Mouse (Mus musculus) heart, embryonic 14.5 days (tissue): ENCODE measurements around the gene Galnt14. TPM values are rescaled to one million over a fixed set of nuclear protein-coding genes. Genes with fewer than 3 reads are reported as not detected.

Experiments
- ATAC-seq: fragments of 200-750 bp; cut with Nextera tagmentation; 2 replicates; pipeline ENCODE4 v1.8.0; 2017; ENCODE audit warnings: low read depth, moderate TSS enrichment; ENCODE audit not compliant: insufficient number of reproducible peaks, insufficient read depth, low FRiP score
- H3K27ac ChIP-seq, 2 experiments: fragments of 200-500 bp in 1 of 2; fragments of 300-500 bp in 1 of 2; sonication (generic) in 1 of 2; replicated peaks in 1 of 2; 2 replicates each; pipeline ENCODE4 v1.5.1; 2012 to 2014; ENCODE audit warnings: low read depth in 2 of 2, low read length in 2 of 2, control low read depth in 1 of 2, mild to moderate bottlenecking in 1 of 2, mixed read lengths in 1 of 2; ENCODE audit not compliant: control insufficient read depth in 1 of 2, insufficient read depth in 1 of 2
- H3K27me3 ChIP-seq: fragments of 300-500 bp; sonication (generic); 2 replicates; pipeline ENCODE4 v1.6.1; 2014; ENCODE audit warnings: mild to moderate bottlenecking, low read length, control low read depth; ENCODE audit not compliant: control insufficient read depth, insufficient read depth
- H3K36me3 ChIP-seq: fragments of 300-500 bp; sonication (generic); 2 replicates; pipeline ENCODE4 v1.6.1; 2014; ENCODE audit warnings: mild to moderate bottlenecking, control low read depth, low read length, mixed read lengths; ENCODE audit not compliant: control insufficient read depth, insufficient read depth
- H3K4me1 ChIP-seq, 2 experiments: fragments of 200-500 bp in 1 of 2; fragments of 300-500 bp in 1 of 2; sonication (generic) in 1 of 2; 2 replicates each; pipeline ENCODE4 v1.6.1; 2012 to 2014; ENCODE audit warnings: low read length in 2 of 2, control low read depth in 1 of 2, mixed read lengths in 1 of 2; ENCODE audit not compliant: control insufficient read depth in 2 of 2, insufficient read depth in 2 of 2
- H3K4me2 ChIP-seq: fragments of 300-500 bp; sonication (generic); 2 replicates; pipeline ENCODE4 v1.6.1; 2014; ENCODE audit warnings: mild to moderate bottlenecking, low read length
- H3K4me3 ChIP-seq, 2 experiments: fragments of 200-500 bp in 1 of 2; fragments of 300-500 bp in 1 of 2; sonication (generic) in 1 of 2; 2 replicates each; pipeline ENCODE4 v1.5.1; 2012 to 2014; ENCODE audit warnings: low read length in 2 of 2, mild to moderate bottlenecking in 2 of 2, control low read depth in 1 of 2, low read depth in 1 of 2, moderate library complexity in 1 of 2; ENCODE audit not compliant: control insufficient read depth in 1 of 2, insufficient read depth in 1 of 2
- H3K9ac ChIP-seq: fragments of 300-500 bp; sonication (generic); 2 replicates; pipeline ENCODE4 v1.6.1; 2014; ENCODE audit warnings: mild to moderate bottlenecking, low read length
- H3K9me3 ChIP-seq: fragments of 300-500 bp; sonication (generic); 2 replicates; pipeline ENCODE4 v1.6.1; 2016; ENCODE audit warnings: low read length, control low read depth; ENCODE audit not compliant: control insufficient read depth
- WGBS: fragments of 180-500 bp; shearing (Covaris S2); extraction: QIAGEN DNeasy Blood & Tissue Kit; methylation state at CpG from one replicate; pipeline ENCODE4 v1.1.7; 2014; 5-methylcytosine and 5-hydroxymethylcytosine counted together
- polyA plus RNA-seq: library from polyadenylated mRNA; unstranded; fragments of >200 nt; fragmentation: Nextera tagmentation; extraction: Ambion mirVana; gene quantifications from 2 replicates; pipeline ENCODE4 v1.2.1, GENCODE M21; 2014

The Galnt14 gene
- polyA plus RNA-seq, 1 experiment from 2014 or later, result 0.82 TPM

- H3K4me2 ChIP-seq, result no peak overlapping the region
- 75% methylated on average over 6 of the region's 6 CpGs for WGBS
- no peak for ATAC-seq
- no peaks in the 10 kb centered on the region for H3K36me3 ChIP-seq
- H3K9ac ChIP-seq, result no peak overlapping the region
- H3K27ac ChIP-seq, result no peak overlapping the region
- H3K9me3 ChIP-seq, result no peaks in the 10 kb centered on the region
- no peaks in the 10 kb centered on the region for H3K27me3 ChIP-seq
- H3K4me1 ChIP-seq, result no peaks in the 10 kb centered on the region
- no peak overlapping the region for H3K4me3 ChIP-seq
Measured at GRCm38 (mm10) chr17:73658731-73659445, 51.4 kb downstream of the Galnt14 start.

- ATAC-seq, result no peak
Measured at GRCm38 (mm10) chr17:73656373-73656772, 53.9 kb downstream of the Galnt14 start.

GRCm38 (mm10) chr17:73654261-73654660, 56.0 kb downstream of the Galnt14 start:
- H3K27me3 ChIP-seq, result no peaks in the 10 kb centered on the region
- H3K4me2 ChIP-seq, result no peak overlapping the region
- no peak overlapping the region for H3K27ac ChIP-seq
- WGBS, result 21% methylated on average over 5 of the region's 5 CpGs
- H3K9me3 ChIP-seq, result no peaks in the 10 kb centered on the region
- ATAC-seq, result no peak
- H3K4me3 ChIP-seq, result no peak overlapping the region
- H3K36me3 ChIP-seq, result no peaks in the 10 kb centered on the region
- no peak overlapping the region for H3K9ac ChIP-seq
- no peaks in the 10 kb centered on the region; a peak in 1 of 4 replicates for H3K4me1 ChIP-seq

More at GRCm38 (mm10) chr17:73656373-73656772, 53.9 kb downstream of the Galnt14 start:
- H3K27me3 ChIP-seq, result no peaks in the 10 kb centered on the region
- H3K27ac ChIP-seq, result no peak overlapping the region
- H3K9me3 ChIP-seq, result no peaks in the 10 kb centered on the region
- no peak overlapping the region for H3K9ac ChIP-seq
- no peaks in the 10 kb centered on the region; a peak in 1 of 4 replicates for H3K4me1 ChIP-seq
- 55% methylated on average over 3 of the region's 3 CpGs for WGBS
- no peak overlapping the region for H3K4me3 ChIP-seq
- no peak overlapping the region for H3K4me2 ChIP-seq
- no peaks in the 10 kb centered on the region for H3K36me3 ChIP-seq

GRCm38 (mm10) chr17:73649371-73649770, 60.9 kb downstream of the Galnt14 start:
- Histone ChIP-seq H3K36me3 (no peaks in the 10 kb centered on the region), H3K9me3 (no peaks in the 10 kb centered on the region), H3K4me2 (no peak overlapping the region), H3K4me3 (no peak overlapping the region), H3K27ac (no peak overlapping the region), H3K9ac (no peak overlapping the region), H3K4me1 (no peaks in the 10 kb centered on the region; a peak in 1 of 4 replicates), H3K27me3 (no peaks in the 10 kb centered on the region)
- WGBS, result 45% methylated on average over 6 of the region's 6 CpGs
- ATAC-seq, result no peak

DNA sequence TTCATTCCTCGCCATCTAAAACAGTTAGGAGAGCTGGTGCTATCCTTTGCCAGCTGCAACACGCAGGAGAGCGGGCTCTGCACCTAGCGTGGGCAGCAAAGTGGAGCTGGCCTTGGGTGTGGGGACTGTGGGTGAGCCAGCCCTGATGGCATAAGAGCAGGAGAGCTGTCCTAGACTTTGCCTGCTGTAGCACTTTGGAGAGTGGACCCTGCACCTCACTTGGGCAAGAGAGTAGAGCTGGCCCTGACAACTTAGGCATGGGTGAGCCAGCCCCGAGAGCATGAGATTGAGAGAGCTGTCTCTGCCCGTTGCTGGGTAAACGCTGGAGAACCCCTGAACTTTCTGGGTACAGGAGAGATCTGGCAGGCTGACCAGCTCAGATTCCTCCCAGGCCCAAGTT, 68.6 kb downstream of the Galnt14 start:
- ATAC-seq, result no peak
- WGBS, result 81% methylated on average over 7 of the region's 7 CpGs
- H3K27me3 ChIP-seq, result no peaks in the 10 kb centered on the region
- H3K4me1 ChIP-seq, result peaks cover 5% of the 10 kb centered on the region in 2 experiments; a peak in 1 of 4 replicates
- no peaks in the 10 kb centered on the region for H3K9me3 ChIP-seq
- no peak overlapping the region for H3K4me3 ChIP-seq
- no peak overlapping the region for H3K4me2 ChIP-seq
- no peaks in the 10 kb centered on the region for H3K36me3 ChIP-seq
- no peak overlapping the region for H3K27ac ChIP-seq
- H3K9ac ChIP-seq, result no peak overlapping the region

GRCm38 (mm10) chr17:73640117-73640480, 70.2 kb downstream of the Galnt14 start:
- Histone ChIP-seq H3K9ac (no peak overlapping the region), H3K4me2 (no peak overlapping the region), H3K4me1 (peaks cover 5% of the 10 kb centered on the region in 2 experiments; a peak in 1 of 4 replicates), H3K27me3 (no peaks in the 10 kb centered on the region), H3K27ac (no peak overlapping the region), H3K9me3 (no peaks in the 10 kb centered on the region), H3K36me3 (no peaks in the 10 kb centered on the region), H3K4me3 (no peak overlapping the region)
- 51% methylated on average over 3 of the region's 3 CpGs for WGBS
- no peak for ATAC-seq

DNA sequence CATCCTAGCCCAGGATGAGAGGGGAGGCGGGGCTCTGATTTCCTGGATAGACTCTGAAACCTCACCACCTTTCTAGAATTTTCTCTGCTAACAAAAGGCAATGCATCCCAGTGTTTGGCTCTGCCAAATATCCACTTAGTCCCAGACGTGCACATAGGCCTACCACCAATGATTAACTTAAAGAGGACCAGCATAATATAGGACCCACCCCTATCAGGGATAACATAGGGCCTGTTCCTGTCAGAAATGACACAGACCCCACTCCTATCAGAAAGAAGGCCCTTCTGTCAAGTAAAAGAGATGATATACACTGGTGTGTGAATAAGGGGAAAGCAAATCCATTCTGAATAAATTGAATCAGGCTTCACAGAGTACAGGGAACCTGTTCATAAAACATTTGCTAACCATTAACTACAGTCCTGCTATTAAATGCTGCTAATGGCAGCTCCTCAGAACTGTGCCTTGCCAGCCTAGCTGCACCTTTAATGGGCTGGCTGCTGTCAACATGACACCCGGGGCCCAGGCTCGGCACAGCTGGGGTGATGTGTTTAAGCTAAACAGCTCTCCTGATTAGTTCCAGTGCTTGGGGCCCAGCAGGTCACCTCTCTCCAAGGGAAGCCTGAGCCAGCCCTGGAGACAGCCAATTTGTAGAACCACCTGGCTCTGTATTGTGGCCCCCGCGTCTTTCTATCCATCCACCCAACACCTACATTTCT, 70.7 kb downstream of the Galnt14 start:
- Histone ChIP-seq H3K4me2 (no peak overlapping the region), H3K27ac (no peak overlapping the region), H3K27me3 (no peaks in the 10 kb centered on the region), H3K36me3 (no peaks in the 10 kb centered on the region), H3K4me3 (no peak overlapping the region), H3K9me3 (no peaks in the 10 kb centered on the region), H3K9ac (no peak overlapping the region), H3K4me1 (peaks cover 5% of the 10 kb centered on the region in 2 experiments; a peak in 1 of 4 replicates)
- WGBS, result 33% methylated on average over 6 of the region's 6 CpGs
- ATAC-seq, result no peak
